Mouse (Mus musculus): ENCODE measurements around the gene Focad. TPM values are rescaled to one million over a fixed set of nuclear protein-coding genes. Genes with fewer than 3 reads are reported as not detected.

Gene Focad
- polyA plus RNA-seq, 1 experiment from 2014 or later = 3.4 TPM

- 89% methylated on average over 10 of the region's 10 CpGs for WGBS (ENCODE audit: insufficient replicate concordance)
- TF ChIP-seq EP300 (IDR thresholded peaks at IDR 0.05; ENCODE audit: low read depth) (no peak), CTCF (IDR thresholded peaks at IDR 0.05; ENCODE audit: low read depth) (no peak)
- Histone ChIP-seq H3K4me2 (ENCODE audit: low read depth, low read length) (no peak overlapping the region), H3K4me3 (ENCODE audit: low read depth, low read length) (no peak overlapping the region), H3K4me1 (ENCODE audit: insufficient read depth) (no peaks in the 10 kb centered on the region; the same call in 1 of the 2 replicates), H3K27ac (ENCODE audit: low read depth) (no peak overlapping the region), H3K9me3 (ENCODE audit: low read length) (no peaks in the 10 kb centered on the region), H3K36me3 (replicated peaks; ENCODE audit: insufficient read depth, low read length) (no peaks in the 10 kb centered on the region), H3K9ac (replicated peaks) (no peak overlapping the region), H3K27me3 (ENCODE audit: insufficient read depth, low read length) (no peaks in the 10 kb centered on the region)
- no peak for DNase-seq
- ATAC-seq = no peak
Observed at GRCm38 (mm10) chr4:88308342-88309116, 214.1 kb downstream of the Focad start.

GRCm38 (mm10) chr4:88309676-88310075, 215.2 kb downstream of the Focad start:
- no peaks in the 10 kb centered on the region for H3K36me3 ChIP-seq (replicated peaks; ENCODE audit: insufficient read depth, low read length)
- H3K27me3 ChIP-seq (ENCODE audit: insufficient read depth, low read length) = no peaks in the 10 kb centered on the region
- peak; percentile 30 for DNase-seq
- TF ChIP-seq EP300 (IDR thresholded peaks at IDR 0.05; ENCODE audit: low read depth) (no peak), CTCF (IDR thresholded peaks at IDR 0.05; ENCODE audit: low read depth) (peak; percentile 67)
- no peak for ATAC-seq
- no peak overlapping the region for H3K4me2 ChIP-seq (ENCODE audit: low read depth, low read length)
- no peaks in the 10 kb centered on the region for H3K9me3 ChIP-seq (ENCODE audit: low read length)
- H3K9ac ChIP-seq (replicated peaks) = no peak overlapping the region
- no peaks in the 10 kb centered on the region; the same call in 1 of the 2 replicates for H3K4me1 ChIP-seq (ENCODE audit: insufficient read depth)
- H3K4me3 ChIP-seq (ENCODE audit: low read depth, low read length) = no peak overlapping the region
- WGBS (ENCODE audit: insufficient replicate concordance) = 43% methylated on average over 2 of the region's 2 CpGs
- H3K27ac ChIP-seq (ENCODE audit: low read depth) = no peak overlapping the region

- H3K9ac ChIP-seq (replicated peaks) = no peak overlapping the region
- no peaks in the 10 kb centered on the region for H3K4me1 ChIP-seq (ENCODE audit: insufficient read depth)
- no peak overlapping the region for H3K27ac ChIP-seq (ENCODE audit: low read depth)
- no peak for TF ChIP-seq EP300 (IDR thresholded peaks at IDR 0.05; ENCODE audit: low read depth)
- TF ChIP-seq CTCF (IDR thresholded peaks at IDR 0.05; ENCODE audit: low read depth) = no peak
- WGBS (ENCODE audit: insufficient replicate concordance) = 45% methylated on average over 3 of the region's 3 CpGs
- H3K27me3 ChIP-seq (ENCODE audit: insufficient read depth, low read length) = no peaks in the 10 kb centered on the region
- DNase-seq (no peak), ATAC-seq (no peak)
- no peak overlapping the region for H3K4me2 ChIP-seq (ENCODE audit: low read depth, low read length)
- no peaks in the 10 kb centered on the region for H3K36me3 ChIP-seq (replicated peaks; ENCODE audit: insufficient read depth, low read length)
- H3K9me3 ChIP-seq (ENCODE audit: low read length) = no peaks in the 10 kb centered on the region
- no peak overlapping the region for H3K4me3 ChIP-seq (ENCODE audit: low read depth, low read length)
Observed at GRCm38 (mm10) chr4:88314898-88315297, 220.5 kb downstream of the Focad start.

- H3K4me3 ChIP-seq (ENCODE audit: low read depth, low read length) = no peak overlapping the region
Observed at GRCm38 (mm10) chr4:88320067-88320466, 225.6 kb downstream of the Focad start.

GRCm38 (mm10) chr4:88325392-88325791, 231.0 kb downstream of the Focad start:
- Histone ChIP-seq H3K9me3 (ENCODE audit: low read length) (no peaks in the 10 kb centered on the region), H3K9ac (replicated peaks) (no peak overlapping the region), H3K4me3 (ENCODE audit: low read depth, low read length) (no peak overlapping the region), H3K27me3 (ENCODE audit: insufficient read depth, low read length) (no peaks in the 10 kb centered on the region), H3K4me2 (ENCODE audit: low read depth, low read length) (no peak overlapping the region), H3K4me1 (ENCODE audit: insufficient read depth) (no peaks in the 10 kb centered on the region), H3K36me3 (replicated peaks; ENCODE audit: insufficient read depth, low read length) (no peaks in the 10 kb centered on the region), H3K27ac (ENCODE audit: low read depth) (no peak overlapping the region)
- 81% methylated on average over 5 of the region's 5 CpGs for WGBS (ENCODE audit: insufficient replicate concordance)
- TF ChIP-seq EP300 (IDR thresholded peaks at IDR 0.05; ENCODE audit: low read depth) (no peak), CTCF (IDR thresholded peaks at IDR 0.05; ENCODE audit: low read depth) (no peak)
- DNase-seq (no peak), ATAC-seq (no peak)

More at GRCm38 (mm10) chr4:88320067-88320466, 225.6 kb downstream of the Focad start:
- Histone ChIP-seq H3K27me3 (ENCODE audit: insufficient read depth, low read length) (no peaks in the 10 kb centered on the region), H3K9me3 (ENCODE audit: low read length) (no peaks in the 10 kb centered on the region), H3K36me3 (replicated peaks; ENCODE audit: insufficient read depth, low read length) (no peaks in the 10 kb centered on the region), H3K4me1 (ENCODE audit: insufficient read depth) (no peaks in the 10 kb centered on the region), H3K4me2 (ENCODE audit: low read depth, low read length) (no peak overlapping the region), H3K9ac (replicated peaks) (no peak overlapping the region), H3K27ac (ENCODE audit: low read depth) (no peak overlapping the region)
- no peak for ATAC-seq
- TF ChIP-seq CTCF (IDR thresholded peaks at IDR 0.05; ENCODE audit: low read depth) (no peak), EP300 (IDR thresholded peaks at IDR 0.05; ENCODE audit: low read depth) (no peak)
- 88% methylated on average over 1 of the region's 1 CpGs for WGBS (ENCODE audit: insufficient replicate concordance)
- no peak for DNase-seq

- ATAC-seq (no peak), DNase-seq (no peak)
- 72% methylated on average over 4 of the region's 4 CpGs for WGBS (ENCODE audit: insufficient replicate concordance)
- Histone ChIP-seq H3K27me3 (ENCODE audit: insufficient read depth, low read length) (no peaks in the 10 kb centered on the region), H3K9ac (replicated peaks) (no peak overlapping the region), H3K27ac (ENCODE audit: low read depth) (no peak overlapping the region), H3K4me2 (ENCODE audit: low read depth, low read length) (no peak overlapping the region), H3K4me3 (ENCODE audit: low read depth, low read length) (no peak overlapping the region), H3K9me3 (ENCODE audit: low read length) (no peaks in the 10 kb centered on the region), H3K4me1 (ENCODE audit: insufficient read depth) (no peaks in the 10 kb centered on the region), H3K36me3 (replicated peaks; ENCODE audit: insufficient read depth, low read length) (no peaks in the 10 kb centered on the region)
- TF ChIP-seq EP300 (IDR thresholded peaks at IDR 0.05; ENCODE audit: low read depth) (no peak), CTCF (IDR thresholded peaks at IDR 0.05; ENCODE audit: low read depth) (no peak)
Observed at GRCm38 (mm10) chr4:88334533-88334932, 240.1 kb downstream of the Focad start.
